Mouse (Mus musculus) thymus, postnatal 0 days (tissue): ENCODE measurements around the gene Mapk8. TPM values are rescaled to one million over a fixed set of nuclear protein-coding genes. Genes with fewer than 3 reads are reported as not detected.
A peak's percentile ranks its signal among the peaks of the same experiment; 100 is the strongest.

Experiments used
- DNase-seq: peaks from one replicate; pipeline ENCODE4 v3.0.0-alpha.2; 2015; ENCODE audit warnings: low spot score
- polyA plus RNA-seq: library from polyadenylated mRNA; unstranded; fragments of >200 nt; fragmentation: Nextera tagmentation; extraction: Ambion mirVana; gene quantifications from 2 replicates; pipeline ENCODE4 v1.2.1, GENCODE M21; 2015

The Mapk8 gene
- polyA plus RNA-seq, 1 experiment from 2014 or later: 12.0 TPM

- DNase-seq: no peak
These were observed 48.7 kb downstream of the Mapk8 start for GRCm38 (mm10) chr14:33398065-33398860.

- no peak for DNase-seq
These were observed 66.0 kb downstream of the Mapk8 start for GRCm38 (mm10) chr14:33380830-33381457.

GRCm38 (mm10) chr14:33378723-33379122, 68.2 kb downstream of the Mapk8 start:
- DNase-seq: no peak

- no peak for DNase-seq
These were observed 69.7 kb downstream of the Mapk8 start for GRCm38 (mm10) chr14:33377211-33377610.

DNA sequence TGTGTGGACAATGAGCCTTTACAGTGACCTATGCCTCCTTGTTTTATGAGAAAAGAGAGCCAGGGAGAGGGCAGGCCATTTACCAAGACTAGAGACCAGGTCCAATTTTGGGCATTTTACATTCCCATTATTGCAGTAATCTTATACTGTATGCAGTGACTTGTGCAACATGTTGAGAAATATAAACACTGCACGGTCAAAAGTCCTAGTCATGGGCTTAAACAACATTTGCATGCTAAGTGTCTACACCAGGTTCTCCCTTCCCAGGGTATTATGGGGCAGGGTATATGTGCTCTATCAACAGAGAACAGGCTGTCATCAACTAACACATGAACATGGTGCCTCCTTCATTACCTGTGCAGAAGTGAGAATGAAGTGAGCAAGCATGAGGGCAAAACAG, 72.9 kb downstream of the Mapk8 start:
- no peak for DNase-seq

DNA sequence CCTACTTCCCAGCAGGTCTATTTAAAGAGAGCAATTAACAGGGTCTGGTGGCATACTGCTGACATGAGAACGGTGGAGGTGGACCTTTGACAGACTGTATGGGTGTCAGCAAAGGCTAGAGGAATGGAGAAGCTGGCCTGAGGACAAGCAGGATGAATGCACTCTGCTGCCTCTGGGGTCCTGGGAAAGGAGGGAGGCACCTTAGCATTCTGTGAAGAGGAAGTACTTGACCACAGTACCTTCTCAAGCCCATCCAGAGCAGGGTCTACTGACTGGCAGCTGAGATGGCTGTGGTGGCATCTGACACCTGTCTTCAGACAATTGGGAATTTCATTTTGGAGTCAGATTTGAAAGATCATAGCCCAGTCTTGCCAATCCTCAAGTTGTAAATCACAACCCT, 73.7 kb downstream of the Mapk8 start:
- DNase-seq: no peak

- peak; percentile 34 for DNase-seq
These were observed 75.7 kb downstream of the Mapk8 start for GRCm38 (mm10) chr14:33371248-33371647.

DNA sequence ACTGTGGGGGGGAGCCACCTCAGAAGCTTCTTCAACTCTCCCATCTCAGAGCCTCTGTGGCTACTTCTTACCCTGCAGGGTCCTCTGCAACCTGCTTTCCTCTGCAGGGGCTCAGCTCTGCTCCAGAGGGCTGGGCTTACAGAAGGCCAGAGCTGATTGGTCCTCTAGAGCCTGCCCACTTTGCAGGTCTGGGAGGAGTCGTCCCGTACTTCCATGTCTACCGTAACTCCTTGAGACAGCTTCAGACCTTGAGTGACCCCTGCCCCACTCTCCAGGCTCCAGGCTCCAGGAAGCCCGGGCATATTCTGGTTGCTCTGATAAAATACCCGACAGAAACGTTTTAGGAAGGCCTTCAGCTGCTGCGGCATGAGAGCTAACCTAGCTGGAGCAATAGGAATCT, 76.9 kb downstream of the Mapk8 start:
- DNase-seq: no peak

- DNase-seq: no peak
These were observed 77.6 kb downstream of the Mapk8 start for GRCm38 (mm10) chr14:33369375-33369774.

- no peak for DNase-seq
These were observed 79.8 kb downstream of the Mapk8 start for GRCm38 (mm10) chr14:33366891-33367777.

GRCm38 (mm10) chr14:33364061-33364460, 82.9 kb downstream of the Mapk8 start:
- no peak for DNase-seq

GRCm38 (mm10) chr14:33363611-33364010, 83.3 kb downstream of the Mapk8 start:
- no peak for DNase-seq

GRCm38 (mm10) chr14:33362807-33363206, 84.2 kb downstream of the Mapk8 start:
- DNase-seq: no peak

DNA sequence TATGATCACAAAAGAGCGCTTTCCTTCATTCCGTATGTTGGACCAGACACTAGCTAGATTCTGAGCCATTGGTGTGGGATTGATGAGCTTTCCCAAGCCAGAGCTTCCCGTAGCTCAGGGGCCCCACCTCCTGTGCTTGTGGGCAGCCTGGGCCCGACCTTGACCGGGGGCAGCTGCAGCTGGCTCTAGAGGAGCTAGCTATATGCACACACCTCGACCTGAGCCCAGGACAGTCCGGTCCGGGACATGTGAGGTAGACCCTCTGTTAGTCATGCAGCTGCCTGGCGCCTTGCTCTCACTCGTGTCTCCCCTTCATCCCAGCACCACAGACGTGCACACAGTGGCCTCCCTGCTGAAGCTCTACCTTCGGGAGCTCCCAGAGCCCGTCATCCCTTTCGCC, 84.8 kb downstream of the Mapk8 start:
- no peak for DNase-seq

GRCm38 (mm10) chr14:33361546-33361945, 85.4 kb downstream of the Mapk8 start:
- DNase-seq: no peak

- DNase-seq: no peak
These were observed 88.1 kb downstream of the Mapk8 start for GRCm38 (mm10) chr14:33358891-33359290.

DNA sequence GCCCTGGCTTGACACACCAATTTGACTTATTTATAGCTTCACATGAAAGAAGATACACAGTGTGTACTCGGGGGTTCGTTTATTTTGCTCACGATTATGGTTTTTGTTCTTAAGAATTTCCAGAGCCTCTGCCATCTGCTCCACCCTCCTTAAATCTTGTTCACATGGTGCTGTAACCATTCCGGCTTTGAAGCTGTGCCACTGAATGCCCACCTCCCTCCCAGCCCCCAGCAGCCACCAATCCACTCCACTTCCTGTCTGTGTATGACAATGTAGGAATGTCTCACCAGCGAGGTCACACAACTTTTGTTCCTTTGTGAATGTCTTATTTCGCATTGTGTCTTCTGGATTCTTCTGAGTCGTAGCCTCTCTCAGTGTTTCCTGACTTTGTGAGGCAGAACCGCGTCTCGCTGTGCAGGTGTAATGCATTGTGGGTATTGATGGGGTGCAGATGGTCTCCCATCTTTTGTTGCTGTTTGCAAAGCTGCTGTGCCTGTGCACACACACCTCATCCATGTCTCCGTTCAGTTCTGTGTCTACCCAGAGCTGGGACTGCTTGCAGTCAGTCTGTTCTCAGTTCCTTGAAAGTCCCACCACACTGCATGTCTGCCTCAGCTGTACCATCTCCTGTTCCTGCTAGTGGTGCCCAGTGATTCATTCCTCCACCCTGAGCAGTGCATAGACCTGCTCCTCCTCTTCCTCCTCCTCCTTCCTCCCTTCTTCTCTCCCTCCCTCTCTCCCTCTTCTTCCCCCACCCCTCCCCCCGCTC, 89.2 kb downstream of the Mapk8 start:
- DNase-seq: no peak

DNA sequence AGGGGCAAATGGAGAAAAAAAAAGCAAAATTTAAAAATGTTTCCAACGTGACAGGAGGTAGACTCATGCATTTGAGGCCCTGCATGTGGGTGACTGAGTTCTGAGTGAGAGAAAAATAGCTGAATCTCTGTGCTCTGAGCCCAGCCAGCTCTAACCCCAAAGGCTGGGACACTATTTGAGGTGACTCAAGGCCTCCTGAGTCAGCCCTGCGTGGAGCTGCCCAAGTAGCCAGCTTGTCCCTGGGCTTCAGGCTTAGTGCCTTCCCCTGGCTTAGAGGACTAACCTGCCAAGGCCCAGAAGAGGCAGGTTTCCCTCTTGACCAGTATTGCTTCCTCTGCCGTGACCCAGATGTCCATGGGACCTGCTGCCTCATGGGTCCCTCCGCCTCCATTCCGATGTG, 91.7 kb downstream of the Mapk8 start:
- DNase-seq: no peak

DNA sequence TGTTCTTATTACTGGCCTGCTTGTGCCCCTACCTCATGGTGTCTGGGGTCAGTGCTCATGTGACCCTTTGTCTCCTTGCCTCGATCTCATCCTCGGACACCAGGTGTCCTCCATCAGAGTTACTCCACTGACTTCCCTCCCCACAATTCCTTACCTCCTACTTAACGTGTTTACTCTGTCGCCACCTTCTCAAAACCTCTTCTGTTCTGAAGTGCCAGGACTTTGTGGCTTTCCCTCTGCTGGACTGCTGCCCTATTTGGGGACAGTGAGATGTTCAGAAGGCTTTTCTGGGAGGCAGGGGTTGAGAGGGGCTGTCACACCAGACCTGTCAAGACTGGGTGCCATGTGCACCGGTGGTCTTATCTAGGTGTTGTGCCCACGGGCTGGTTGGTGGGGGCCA, 94.1 kb downstream of the Mapk8 start:
- DNase-seq: no peak

- no peak for DNase-seq
These were observed 94.8 kb downstream of the Mapk8 start for GRCm38 (mm10) chr14:33351984-33352722.

DNA sequence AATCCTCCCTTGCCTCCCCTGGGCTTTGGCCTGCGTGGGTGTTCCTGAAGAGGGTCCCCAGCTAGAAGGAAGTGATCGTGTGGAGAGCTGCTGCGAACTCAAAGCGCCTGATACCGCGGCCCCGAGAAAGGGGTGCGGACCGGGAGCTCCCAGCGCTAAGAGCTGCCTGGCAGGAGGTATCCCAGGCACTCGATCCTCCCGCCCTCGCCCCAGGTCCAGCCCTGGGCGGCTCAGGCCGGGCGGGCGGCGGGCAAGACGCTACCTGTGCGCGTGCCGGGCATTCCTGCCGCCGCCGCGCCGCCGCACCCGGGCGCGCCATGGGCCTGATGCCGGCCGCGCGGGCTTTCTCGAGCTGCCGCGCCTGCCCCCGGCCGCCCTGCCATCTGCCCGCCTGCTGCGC, 95.9 kb downstream of the Mapk8 start:
- no peak for DNase-seq
